Mouse (Mus musculus): ENCODE data around the gene Gse1. TPM values are rescaled to one million over a fixed set of nuclear protein-coding genes. Genes with fewer than 3 reads are reported as not detected.

Gene Gse1
- polyA plus RNA-seq, 1 experiment = 14.7 TPM

DNA sequence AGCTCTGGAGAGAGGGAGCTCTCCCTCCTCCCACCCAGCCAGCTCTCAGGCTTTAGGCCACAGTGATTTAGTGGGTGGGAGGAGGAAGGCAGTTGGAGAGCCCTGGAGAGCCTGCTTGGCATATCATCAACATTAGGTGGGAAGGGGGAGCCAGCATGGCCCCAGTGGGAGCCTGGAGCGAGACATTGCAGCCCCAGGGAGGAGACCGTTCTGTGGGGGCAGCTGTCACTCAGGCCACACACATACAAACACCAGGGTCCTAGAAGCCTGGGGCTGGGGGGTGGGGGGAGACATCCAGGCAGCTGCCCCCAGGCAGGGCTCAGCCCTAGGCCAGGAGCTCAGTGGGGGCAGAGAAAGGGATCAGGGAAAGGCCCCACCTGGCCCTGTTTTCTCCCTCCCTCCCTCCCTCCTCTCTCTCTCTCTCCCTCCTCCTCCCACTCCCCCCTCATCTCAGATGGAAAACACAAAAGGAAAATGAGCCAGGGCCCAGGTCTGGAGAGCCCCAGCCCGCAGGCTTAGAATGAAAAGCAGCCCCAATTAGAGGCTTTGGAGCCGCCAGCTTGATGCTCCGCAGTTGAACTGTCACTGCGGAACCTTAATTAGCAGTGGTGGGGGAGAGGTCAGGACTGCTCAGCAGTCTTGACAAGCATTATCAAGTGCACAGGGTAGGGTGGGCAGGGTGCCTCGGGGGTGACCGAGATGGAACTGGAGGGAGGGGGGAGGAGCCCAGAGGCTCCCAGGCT lies 197.1 kb downstream of the Gse1 start:
- Histone ChIP-seq H3K27me3 (ENCODE audit: control insufficient read depth, insufficient read depth, insufficient read length) (no peaks in the 10 kb centered on the region), H3ac (ENCODE audit: control insufficient read depth, insufficient read length) (no peak overlapping the region), H3K36me3 (ENCODE audit: control insufficient read depth, insufficient read depth) (no peaks in the 10 kb centered on the region), H3K4me2 (ENCODE audit: low read depth) (no peak overlapping the region), H3K4me3 (no peak overlapping the region), H3K79me2 (ENCODE audit: control insufficient read depth, insufficient read depth) (no peaks in the 10 kb centered on the region)
- TF ChIP-seq SRF (IDR thresholded peaks at IDR 0.05; ENCODE audit: control insufficient read depth, insufficient read length, low read depth) (no peak), TCF12 (IDR thresholded peaks at IDR 0.05; ENCODE audit: insufficient read depth, poor library complexity, severe bottlenecking) (no peak), CEBPB (IDR thresholded peaks at IDR 0.05; ENCODE audit: insufficient read depth, poor library complexity, severe bottlenecking) (no peak), TCF3 (IDR thresholded peaks at IDR 0.05; ENCODE audit: insufficient read length, low read depth) (no peak)

DNA sequence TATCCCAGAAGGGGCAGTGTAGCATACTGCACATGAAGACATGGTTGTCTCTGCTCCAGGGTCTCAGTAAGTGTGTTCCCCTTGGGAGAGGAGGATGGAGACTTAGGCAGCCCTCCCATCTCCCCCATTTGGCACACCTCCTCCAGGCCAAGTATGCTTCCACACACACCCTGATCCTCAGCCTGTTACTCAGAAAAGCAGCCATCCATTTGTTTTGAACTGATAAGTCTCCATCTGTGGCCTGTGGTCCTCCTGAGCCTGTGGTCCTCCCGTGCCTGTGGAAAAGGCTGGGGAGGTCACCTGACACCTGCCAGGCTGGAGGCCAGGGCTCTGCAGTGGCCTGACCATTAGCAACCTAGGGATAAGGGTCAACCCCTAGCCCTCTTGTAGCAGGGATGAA lies 197.8 kb downstream of the Gse1 start:
- TF ChIP-seq REST (IDR thresholded peaks at IDR 0.05; ENCODE audit: insufficient read depth, insufficient read length) = no peak
- no peak for TF ChIP-seq TCF12 (IDR thresholded peaks at IDR 0.05; ENCODE audit: insufficient read depth, poor library complexity, severe bottlenecking)
- TF ChIP-seq MYOD1 (IDR thresholded peaks at IDR 0.05; ENCODE audit: control insufficient read depth in 1 of 3, insufficient read length in 2 of 3, low read depth in 2 of 3) = no peak
- no peak for TF ChIP-seq E2F4 (IDR thresholded peaks at IDR 0.05; ENCODE audit: insufficient read depth)
- TF ChIP-seq TCF3 (IDR thresholded peaks at IDR 0.05; ENCODE audit: insufficient read length, low read depth) = no peak
- TF ChIP-seq USF1 (IDR thresholded peaks at IDR 0.05; ENCODE audit: low read depth) = no peak
- no peak for TF ChIP-seq MAX (IDR thresholded peaks at IDR 0.05; ENCODE audit: low read depth)
- TF ChIP-seq POLR2AphosphoS2 (IDR thresholded peaks at IDR 0.05; ENCODE audit: insufficient read length, low read depth) = no peak
- no peak for TF ChIP-seq CEBPB (IDR thresholded peaks at IDR 0.05; ENCODE audit: insufficient read depth, poor library complexity, severe bottlenecking)
- no peak for TF ChIP-seq MYOG (IDR thresholded peaks at IDR 0.05; ENCODE audit: control insufficient read depth in 1 of 3, insufficient read depth in 1 of 3, insufficient read length in 2 of 3, low read depth in 2 of 3)
- TF ChIP-seq SRF (IDR thresholded peaks at IDR 0.05; ENCODE audit: control insufficient read depth, insufficient read length, low read depth) = no peak
- TF ChIP-seq POLR2A (IDR thresholded peaks at IDR 0.05; ENCODE audit: insufficient read length, low read depth) = no peak
- Histone ChIP-seq H3ac (ENCODE audit: control insufficient read depth, insufficient read length) (no peak overlapping the region), H3K27me3 (ENCODE audit: control insufficient read depth, insufficient read depth, insufficient read length) (no peaks in the 10 kb centered on the region), H3K4me2 (ENCODE audit: low read depth) (no peak overlapping the region), H3K79me2 (ENCODE audit: control insufficient read depth, insufficient read depth) (no peaks in the 10 kb centered on the region), H3K36me3 (ENCODE audit: control insufficient read depth, insufficient read depth) (no peaks in the 10 kb centered on the region), H3K4me3 (no peak overlapping the region)

DNA sequence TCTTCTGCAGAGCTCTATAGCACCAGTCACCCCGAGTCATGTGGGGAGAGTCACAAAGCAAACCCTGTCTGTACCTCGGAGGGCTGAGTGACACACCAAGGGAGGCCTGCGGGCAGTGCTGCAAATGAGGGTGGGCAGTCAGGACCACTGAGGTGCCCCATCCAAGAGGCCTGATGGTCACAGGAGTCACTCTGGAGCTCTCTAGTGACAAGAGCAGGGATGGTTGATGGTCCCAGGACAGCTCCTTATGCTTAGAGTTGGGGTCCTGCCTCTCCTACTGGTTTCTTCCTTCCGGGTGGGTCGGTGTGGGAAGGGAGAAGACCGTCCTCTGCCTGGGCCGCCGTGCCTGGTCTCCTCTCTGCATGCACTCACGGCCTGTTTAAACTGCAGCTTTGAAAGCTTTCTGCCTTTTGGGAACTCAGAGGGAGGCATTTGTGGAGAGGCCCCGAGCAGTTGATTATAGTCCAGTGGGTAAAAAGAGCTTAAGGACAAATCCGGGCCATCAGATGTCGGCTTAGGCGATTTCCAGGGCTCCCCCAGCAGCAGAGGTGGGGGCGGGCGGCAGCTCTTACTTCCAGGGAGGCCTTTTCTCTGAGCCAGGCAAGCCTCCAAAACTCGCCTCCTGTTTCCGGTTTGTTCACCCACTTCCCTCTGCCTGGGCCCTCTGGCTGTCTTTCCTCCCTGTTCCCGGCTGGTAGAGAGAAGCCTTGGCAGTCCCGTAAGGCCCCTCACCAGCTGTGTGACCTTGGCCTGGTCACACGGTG lies 198.5 kb downstream of the Gse1 start:
- H3K4me3 ChIP-seq = no peak overlapping the region
- H3ac ChIP-seq (ENCODE audit: control insufficient read depth, insufficient read length) = no peak overlapping the region
- H3K4me2 ChIP-seq (ENCODE audit: low read depth) = no peak overlapping the region
- TF ChIP-seq MYOG (IDR thresholded peaks at IDR 0.05; ENCODE audit: control insufficient read depth in 1 of 3, insufficient read depth in 1 of 3, insufficient read length in 2 of 3, low read depth in 2 of 3) (no peak), TCF3 (IDR thresholded peaks at IDR 0.05; ENCODE audit: insufficient read length, low read depth) (no peak), E2F4 (IDR thresholded peaks at IDR 0.05; ENCODE audit: insufficient read depth) (no peak), MAX (IDR thresholded peaks at IDR 0.05; ENCODE audit: low read depth) (no peak), POLR2AphosphoS2 (IDR thresholded peaks at IDR 0.05; ENCODE audit: insufficient read length, low read depth) (no peak), TCF12 (IDR thresholded peaks at IDR 0.05; ENCODE audit: insufficient read depth, poor library complexity, severe bottlenecking) (no peak)
- H3K27me3 ChIP-seq (ENCODE audit: control insufficient read depth, insufficient read depth, insufficient read length) = no peaks in the 10 kb centered on the region
- H3K36me3 ChIP-seq (ENCODE audit: control insufficient read depth, insufficient read depth) = no peaks in the 10 kb centered on the region
- H3K79me2 ChIP-seq (ENCODE audit: control insufficient read depth, insufficient read depth) = no peaks in the 10 kb centered on the region

DNA sequence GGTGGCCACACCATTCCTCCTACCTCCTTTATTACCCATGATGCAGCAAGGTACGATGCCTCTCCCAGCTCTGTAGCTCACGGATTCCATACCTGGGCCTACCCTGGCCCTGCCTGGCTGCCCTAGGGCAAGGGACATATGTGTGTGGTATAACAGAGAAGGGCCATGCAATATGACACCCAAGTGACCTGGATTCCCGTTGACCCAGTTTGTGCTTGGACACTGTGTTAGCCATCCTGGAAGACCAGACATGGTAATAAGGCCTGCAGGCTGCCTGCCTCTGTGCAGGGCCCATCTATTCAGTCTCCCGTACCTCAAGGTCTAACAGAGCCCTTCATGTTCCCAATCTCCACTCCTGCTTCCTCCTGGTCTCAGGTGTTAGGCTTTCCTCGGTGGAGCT lies 200.2 kb downstream of the Gse1 start:
- Histone ChIP-seq H3K79me2 (ENCODE audit: control insufficient read depth, insufficient read depth) (no peaks in the 10 kb centered on the region), H3K36me3 (ENCODE audit: control insufficient read depth, insufficient read depth) (no peaks in the 10 kb centered on the region), H3K27me3 (ENCODE audit: control insufficient read depth, insufficient read depth, insufficient read length) (no peaks in the 10 kb centered on the region), H3K4me2 (ENCODE audit: low read depth) (no peak overlapping the region), H3ac (ENCODE audit: control insufficient read depth, insufficient read length) (no peak overlapping the region), H3K4me3 (no peak overlapping the region)
- TF ChIP-seq POLR2AphosphoS2 (IDR thresholded peaks at IDR 0.05; ENCODE audit: insufficient read length, low read depth) (no peak), TCF3 (IDR thresholded peaks at IDR 0.05; ENCODE audit: insufficient read length, low read depth) (no peak), REST (IDR thresholded peaks at IDR 0.05; ENCODE audit: insufficient read depth, insufficient read length) (no peak), MYOD1 (IDR thresholded peaks at IDR 0.05; ENCODE audit: control insufficient read depth in 1 of 3, insufficient read length in 2 of 3, low read depth in 2 of 3) (no peak), E2F4 (IDR thresholded peaks at IDR 0.05; ENCODE audit: insufficient read depth) (no peak), MAX (IDR thresholded peaks at IDR 0.05; ENCODE audit: low read depth) (no peak), USF1 (IDR thresholded peaks at IDR 0.05; ENCODE audit: low read depth) (no peak), POLR2A (IDR thresholded peaks at IDR 0.05; ENCODE audit: insufficient read length, low read depth) (no peak), SRF (IDR thresholded peaks at IDR 0.05; ENCODE audit: control insufficient read depth, insufficient read length, low read depth) (no peak)

DNA sequence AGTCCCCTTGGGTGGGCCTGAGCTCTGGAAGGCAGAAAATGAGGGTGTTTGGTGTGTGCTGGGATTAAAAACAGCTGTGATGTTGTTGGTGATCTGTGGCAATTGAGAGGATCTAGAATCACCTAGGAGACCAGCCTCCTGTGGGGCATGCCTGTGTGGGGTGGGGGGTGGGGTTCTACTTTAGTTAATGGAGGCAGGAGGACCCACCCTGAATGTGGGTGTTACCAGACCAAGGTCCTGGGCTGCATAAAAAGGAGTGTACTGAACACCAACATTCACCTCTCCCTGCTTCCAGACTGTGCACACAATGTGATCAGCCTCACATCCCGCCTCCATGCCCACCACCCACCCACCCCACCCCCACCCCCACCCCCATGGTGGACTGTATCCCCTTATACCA lies 200.9 kb downstream of the Gse1 start:
- H3K4me3 ChIP-seq = no peak overlapping the region
- H3K36me3 ChIP-seq (ENCODE audit: control insufficient read depth, insufficient read depth) = no peaks in the 10 kb centered on the region
- H3ac ChIP-seq (ENCODE audit: control insufficient read depth, insufficient read length) = no peak overlapping the region
- no peaks in the 10 kb centered on the region for H3K79me2 ChIP-seq (ENCODE audit: control insufficient read depth, insufficient read depth)
- H3K4me2 ChIP-seq (ENCODE audit: low read depth) = no peak overlapping the region
- no peaks in the 10 kb centered on the region for H3K27me3 ChIP-seq (ENCODE audit: control insufficient read depth, insufficient read depth, insufficient read length)
- TF ChIP-seq MAX (IDR thresholded peaks at IDR 0.05; ENCODE audit: low read depth) (no peak), REST (IDR thresholded peaks at IDR 0.05; ENCODE audit: insufficient read depth, insufficient read length) (no peak), USF1 (IDR thresholded peaks at IDR 0.05; ENCODE audit: low read depth) (no peak), CEBPB (IDR thresholded peaks at IDR 0.05; ENCODE audit: insufficient read depth, poor library complexity, severe bottlenecking) (no peak), MYOG (IDR thresholded peaks at IDR 0.05; ENCODE audit: control insufficient read depth in 1 of 3, insufficient read depth in 1 of 3, insufficient read length in 2 of 3, low read depth in 2 of 3) (no peak), POLR2A (IDR thresholded peaks at IDR 0.05; ENCODE audit: insufficient read length, low read depth) (no peak), SRF (IDR thresholded peaks at IDR 0.05; ENCODE audit: control insufficient read depth, insufficient read length, low read depth) (no peak)

Data from myocyte (in vitro differentiated cells).